Mouse (Mus musculus) 3134 (cell line): ENCODE measurements at regions not wholly inside any gene's neighbourhood (a gene's known extent, or its start where the extent isn't known, plus 50 kb on each side); places are given as distances from the start of the nearest gene placed in this dataset.

ENCODE experiments used
- DNase-seq: peaks from one replicate; pipeline ENCODE4 v3.0.0-alpha.2; 2011; ENCODE audit warnings: low spot score; ENCODE audit not compliant: insufficient read length; ENCODE audit errors: extremely low read depth

DNA sequence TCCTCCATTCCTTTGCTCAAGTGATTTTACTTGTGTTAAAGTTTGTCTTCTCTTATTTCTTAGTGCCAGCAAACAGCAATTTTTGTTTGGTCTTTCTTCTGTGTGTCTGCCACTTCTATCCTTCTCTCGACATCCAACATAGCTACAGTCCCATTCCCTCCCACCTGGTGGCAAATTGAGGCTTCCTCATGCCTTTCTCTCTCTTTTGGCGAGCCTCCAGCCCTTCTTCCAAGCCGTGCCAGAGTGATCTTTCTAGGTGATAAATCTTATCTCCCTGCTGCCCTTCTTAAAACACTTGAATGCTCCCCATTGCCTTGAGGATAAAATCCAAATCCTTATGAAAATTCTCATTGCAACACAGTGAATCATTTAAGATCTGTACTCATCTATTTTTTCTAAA, 101.0 kb upstream of the Phactr1 start:
- no peak for DNase-seq

DNA sequence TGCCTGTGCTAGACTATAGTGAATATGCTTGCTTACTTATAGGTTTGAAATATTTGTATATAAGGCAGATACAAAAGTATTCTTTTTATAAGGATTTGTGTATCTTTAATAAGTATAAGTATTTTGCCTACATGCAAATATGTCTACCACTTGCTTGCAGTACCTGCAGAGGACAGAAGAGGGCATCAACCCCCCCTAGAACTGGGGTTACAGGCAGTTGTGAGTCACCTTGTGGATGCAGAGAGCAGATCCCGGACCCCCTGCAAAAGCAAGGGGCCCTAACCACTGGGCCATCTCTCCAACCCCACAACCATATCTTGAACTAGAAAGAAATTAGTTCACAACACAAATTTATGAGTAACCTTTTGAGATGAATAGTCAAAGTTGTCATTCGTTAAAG, 91.3 kb upstream of the Phactr1 start:
- DNase-seq = no peak

DNA sequence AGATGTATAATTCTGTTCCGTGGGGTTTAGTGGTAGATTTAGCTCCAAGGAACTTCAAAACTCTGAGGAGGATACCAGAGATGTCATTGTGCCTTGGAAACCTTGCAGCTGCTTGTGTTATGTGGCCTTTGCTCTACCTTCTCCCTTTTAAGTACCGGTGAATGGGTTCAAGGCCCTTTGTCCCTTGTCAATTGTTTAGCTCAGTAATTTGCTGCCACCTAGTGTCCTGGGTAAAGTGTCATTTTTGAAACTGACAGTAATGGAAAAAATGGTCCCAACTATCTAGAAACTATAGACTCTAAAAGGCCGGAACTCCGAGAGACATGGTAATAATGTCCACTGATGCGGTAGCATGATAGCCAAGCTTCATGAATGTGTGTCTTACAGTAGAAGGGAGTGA, 90.8 kb upstream of the Phactr1 start:
- no peak for DNase-seq

DNA sequence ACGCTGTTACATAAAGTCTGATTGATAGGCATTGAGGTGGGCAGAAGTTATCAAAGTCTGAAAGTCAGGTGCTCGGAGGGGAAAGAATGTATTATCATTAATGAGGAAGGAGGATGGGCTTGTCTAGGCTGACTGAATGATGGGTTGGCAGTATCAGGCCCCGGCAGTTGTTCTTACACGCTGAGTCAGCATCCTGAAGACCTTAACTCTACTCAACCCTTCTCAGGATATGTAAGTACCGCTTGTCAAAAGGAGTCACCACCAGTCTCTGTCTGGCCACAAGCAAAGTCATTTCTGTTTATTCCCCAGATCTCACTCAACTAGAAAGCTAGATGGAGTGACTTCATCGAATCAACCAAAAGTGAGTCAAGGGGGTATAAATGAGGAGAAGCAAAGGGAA, 90.0 kb upstream of the Phactr1 start:
- no peak for DNase-seq

DNA sequence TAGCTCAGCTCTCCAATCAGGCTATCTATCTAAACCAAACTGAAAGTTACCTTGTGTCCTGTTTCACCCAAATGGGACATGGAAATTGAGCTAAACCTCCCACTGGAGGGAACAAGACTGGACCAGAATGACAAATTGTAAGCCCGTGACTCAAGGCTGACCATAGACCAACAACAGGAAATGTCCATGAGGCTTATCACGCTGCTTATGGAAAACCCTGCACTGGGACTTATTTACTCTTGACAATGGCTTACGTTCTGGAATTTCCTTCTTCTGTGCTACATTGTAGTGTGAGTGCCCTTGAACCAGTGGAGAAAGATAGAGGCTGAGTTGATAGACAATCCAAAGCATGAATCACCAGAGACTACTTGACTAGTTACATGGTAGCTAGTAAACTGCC, 87.5 kb upstream of the Phactr1 start:
- DNase-seq = no peak

DNA sequence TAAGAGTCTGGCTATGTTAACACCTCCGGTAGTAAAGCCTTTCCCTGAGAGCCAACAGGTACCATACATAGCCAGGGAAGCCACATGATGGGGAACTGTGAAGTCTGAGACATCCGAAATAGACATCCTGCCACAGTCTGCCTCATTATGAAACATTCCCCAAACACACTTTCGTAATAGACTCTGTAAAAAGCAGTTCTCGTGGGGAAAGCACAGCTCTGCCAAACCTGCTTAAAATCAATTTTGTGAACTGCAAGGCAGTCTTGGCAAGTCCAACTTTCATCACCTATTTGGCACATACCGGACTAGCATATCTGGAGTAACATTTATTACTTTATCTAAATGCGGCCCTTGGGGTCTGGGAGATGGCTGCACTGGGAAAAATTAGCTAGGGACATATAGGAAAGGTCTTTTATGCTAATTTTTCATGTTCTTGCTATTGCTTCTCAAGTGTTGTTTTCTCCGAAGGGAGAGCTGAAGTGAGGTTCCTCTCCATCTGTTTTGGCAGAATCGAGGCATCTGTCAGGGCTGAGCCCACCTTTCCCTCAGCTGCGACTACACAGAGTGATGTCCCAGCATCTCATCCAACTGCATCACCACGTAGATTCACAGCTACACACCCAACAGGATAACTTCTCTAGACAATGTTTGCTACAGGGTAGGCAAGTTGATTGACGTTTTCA, 86.8 kb upstream of the Phactr1 start:
- no peak for DNase-seq

DNA sequence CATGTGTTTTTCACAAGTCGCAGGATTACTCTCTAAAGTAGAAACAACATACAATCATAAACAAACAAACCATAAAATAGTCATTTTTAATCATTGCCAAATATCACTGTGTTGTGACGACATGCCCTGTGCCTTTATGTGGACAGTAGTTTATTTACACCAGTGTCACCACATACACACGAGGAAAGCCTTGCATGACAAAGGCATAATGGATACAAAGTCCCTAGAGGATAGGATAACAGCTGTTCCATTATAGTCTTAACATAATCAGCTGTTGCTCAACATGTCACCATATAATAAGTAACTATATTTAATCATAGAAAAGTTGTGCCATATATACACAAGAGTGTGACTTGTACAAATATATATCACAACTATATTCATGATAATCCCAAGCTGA, 85.2 kb upstream of the Phactr1 start:
- no peak for DNase-seq

DNA sequence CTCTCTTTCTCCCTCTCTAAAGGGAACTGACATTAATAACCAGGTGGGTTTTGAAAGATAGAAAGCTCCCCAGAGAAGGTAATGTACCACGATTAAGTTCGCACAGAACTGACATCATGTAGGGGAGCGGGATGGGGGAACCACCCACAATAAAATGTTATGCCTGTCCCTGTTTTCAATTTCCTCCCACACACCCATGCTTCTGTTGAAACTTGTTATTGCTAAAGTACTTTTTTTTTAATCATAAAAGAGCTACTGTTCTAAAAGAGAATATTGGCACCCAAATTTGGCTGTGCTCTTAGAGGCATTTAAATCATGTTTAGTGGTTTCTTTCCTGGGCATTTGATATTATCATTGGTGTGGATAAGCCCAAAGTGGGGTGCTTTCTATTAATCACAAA, 82.6 kb upstream of the Phactr1 start:
- DNase-seq = no peak

DNA sequence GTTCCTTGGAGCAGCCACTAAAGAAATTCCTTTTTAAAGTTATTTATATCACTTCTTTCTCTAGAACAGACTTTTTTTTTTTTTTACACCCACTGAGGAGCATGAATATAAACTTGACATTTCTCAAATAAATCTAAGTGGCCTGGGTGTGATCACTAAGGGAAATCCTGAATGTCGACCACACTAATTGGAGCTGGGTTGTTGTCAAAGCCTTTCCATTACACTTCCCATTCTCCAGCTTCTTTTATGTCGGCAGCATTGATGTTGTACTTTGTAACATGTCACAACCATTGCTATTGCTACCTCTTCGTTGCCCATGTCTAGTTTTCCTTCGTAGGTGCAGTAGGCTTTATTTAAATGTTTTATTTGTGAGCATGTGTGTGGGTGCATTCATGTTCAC, 77.1 kb upstream of the Phactr1 start:
- DNase-seq = no peak

DNA sequence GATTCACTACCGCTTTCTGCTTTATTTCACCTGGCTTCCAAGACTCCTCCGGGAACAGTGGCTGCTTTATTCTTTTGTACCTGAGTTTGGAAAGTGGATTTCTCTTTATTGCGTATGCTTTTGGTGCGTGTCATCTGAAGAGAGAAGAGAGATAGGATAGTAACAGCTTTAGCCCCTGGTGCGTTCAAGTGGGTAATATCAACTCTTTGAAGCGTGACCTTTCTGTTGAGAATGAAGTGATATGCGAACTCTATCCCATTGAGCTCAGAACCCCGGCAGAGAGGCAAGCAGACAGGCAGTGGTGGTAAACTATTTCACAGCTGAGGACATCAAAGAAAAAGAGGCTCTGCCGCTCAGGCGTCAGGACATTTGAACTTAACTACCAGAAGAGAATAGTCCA, 72.7 kb upstream of the Phactr1 start:
- no peak for DNase-seq

DNA sequence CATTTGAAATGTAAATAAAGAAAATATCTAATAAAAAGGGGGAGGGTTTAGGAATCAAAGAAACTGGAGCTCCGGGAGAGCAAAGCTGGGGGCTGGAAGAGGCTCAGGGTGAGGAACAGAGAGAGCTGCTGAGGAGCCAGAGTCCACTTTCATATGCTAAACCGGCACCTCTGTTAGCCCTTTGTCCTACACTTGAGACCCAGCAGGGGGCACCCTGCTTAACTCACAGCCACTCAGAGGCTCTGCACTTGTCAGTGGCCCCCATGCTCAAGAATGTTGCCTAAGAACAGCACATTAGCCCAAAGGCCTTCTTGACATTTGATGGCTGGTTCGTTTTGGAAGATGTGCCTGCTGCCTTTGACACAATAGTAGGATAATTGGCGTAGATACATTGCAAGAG, 71.5 kb upstream of the Phactr1 start:
- DNase-seq = no peak

DNA sequence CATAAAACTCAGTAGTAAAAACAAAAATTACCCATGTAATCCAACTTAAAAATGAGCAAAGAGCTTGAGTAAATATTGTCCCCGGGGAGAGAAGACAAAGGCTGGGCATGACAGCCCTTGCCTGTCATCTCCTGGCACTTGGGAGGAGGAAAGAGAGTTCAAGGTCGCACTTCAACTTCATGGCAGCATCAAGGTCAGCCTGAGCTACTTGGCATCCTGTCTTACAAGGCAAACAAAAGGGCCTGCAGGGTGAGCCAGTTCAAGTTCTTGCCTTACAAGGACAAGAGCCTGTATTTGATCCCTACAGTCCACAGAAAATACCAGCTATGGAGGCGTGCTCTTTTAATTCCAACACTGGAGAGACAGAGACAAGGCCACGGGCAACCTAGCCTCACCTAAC, 67.1 kb upstream of the Phactr1 start:
- DNase-seq = no peak

DNA sequence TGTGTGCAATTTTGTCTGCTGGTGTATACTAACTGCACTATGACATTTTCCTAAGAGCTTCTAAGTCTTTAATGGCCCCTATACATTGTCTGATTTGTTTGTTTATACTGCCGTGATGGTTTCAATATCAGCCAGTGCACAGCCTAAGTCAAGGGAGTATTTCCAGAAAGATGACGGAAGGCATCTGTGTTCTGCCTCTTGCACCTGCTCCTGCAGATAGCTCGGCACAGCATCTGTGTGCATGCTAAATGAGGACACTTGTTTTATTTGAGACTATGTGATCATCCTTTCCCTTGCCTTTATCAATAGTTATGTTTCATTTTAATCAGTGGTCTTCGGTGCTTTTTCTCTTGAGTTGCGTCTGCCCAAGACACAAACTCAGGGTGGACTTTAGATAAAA, 64.6 kb upstream of the Phactr1 start:
- DNase-seq = no peak

DNA sequence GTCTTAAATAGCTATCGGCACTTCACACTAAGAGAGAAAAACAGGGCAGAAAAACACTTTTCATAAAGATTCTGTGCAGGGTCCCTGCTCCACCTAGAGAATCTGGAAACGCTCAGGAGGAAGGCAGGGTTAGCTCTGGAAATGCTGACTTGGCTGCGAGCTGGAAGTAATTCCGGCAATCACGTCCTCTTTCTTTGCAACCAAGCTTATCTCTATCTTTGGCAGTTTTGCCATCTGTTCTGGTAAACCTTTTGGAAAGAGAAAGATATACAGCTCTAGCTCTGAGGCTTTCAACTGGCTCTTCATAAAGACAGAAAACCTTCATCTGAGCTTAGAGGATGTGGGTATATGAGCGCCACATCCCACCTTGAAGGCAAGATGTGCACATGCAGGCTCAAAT, 63.2 kb upstream of the Phactr1 start:
- DNase-seq = no peak

DNA sequence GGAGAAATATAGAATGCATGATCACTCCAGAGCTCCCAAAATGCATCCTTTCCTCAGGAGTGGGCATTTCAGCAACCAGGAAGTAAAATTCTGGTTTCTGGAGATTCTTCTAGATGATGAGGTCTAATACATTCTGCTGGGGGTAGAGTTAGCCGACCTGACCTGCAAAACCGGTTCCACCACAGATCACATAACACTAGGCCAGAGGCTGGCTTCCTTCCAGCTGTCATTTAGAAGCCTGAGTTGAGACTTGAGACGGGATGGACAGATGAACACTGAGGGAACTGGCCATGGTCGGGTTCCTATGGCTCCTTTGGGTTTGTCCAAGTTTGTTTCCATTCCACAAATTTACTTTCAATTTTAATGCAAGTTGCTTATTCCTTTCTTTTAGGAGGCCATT, 62.6 kb upstream of the Phactr1 start:
- no peak for DNase-seq

DNA sequence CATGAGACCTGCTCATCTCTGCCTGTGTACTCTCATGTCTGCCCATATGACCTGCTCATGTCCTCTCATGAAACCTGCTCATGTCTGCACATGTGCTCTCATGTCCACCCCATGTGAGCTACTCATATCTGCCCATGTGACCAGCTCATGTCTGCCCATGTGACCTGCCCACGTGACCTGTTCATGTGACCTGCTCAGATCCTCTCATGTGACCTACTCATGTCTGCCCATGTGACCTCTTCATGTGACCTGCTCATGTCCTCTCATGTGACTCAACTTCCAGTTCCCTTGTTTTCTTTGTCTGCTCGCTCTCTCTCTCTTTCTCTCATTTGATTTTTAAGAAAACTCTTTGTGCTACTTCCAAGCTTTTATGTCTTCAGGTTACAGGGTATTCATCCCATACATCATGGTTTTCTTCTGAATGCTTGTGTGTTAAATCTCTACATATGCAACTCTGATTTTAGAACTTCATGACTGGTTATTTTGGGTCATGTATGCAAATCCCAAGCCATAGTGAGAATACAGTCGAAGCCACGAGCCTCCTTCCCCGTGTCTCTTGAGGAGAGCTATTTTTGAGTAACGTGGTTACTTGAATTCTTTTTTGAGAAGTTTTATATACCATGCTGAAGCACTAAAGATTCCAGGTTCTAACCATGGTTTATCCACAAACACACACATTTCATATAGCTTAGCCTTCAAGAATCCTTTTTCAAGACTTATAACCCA, 60.7 kb upstream of the Phactr1 start:
- DNase-seq = no peak

DNA sequence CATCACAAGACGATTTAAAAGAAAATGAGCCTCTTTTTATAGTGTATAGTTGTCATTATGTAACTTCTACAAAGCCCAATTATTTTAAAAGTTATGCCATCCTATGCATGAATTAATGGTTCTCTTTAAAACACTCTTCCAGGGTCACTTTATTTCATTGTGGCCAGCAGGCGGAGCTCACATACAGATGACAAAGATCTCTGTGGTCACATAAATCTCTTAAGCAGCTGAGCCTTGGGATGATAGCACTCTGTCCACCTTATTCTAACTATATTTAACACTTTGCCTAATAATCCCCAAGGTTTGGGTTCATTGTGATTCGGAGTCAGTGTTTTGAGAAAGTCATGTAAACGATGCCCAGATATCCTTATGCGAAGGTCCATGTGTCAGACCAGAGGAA, 56.9 kb upstream of the Phactr1 start:
- no peak for DNase-seq
